13 mouse cellular contexts compared by ENCODE assay signal in genomic region chr6:147161818-147162584, GRCm38 (mm10).
DNase-seq lines count a peak whose midpoint lies in the region; ATAC-seq and TF ChIP-seq lines count a peak whose summit lies in the region.
"Had no signal": no experiment of that assay in that cellular context is flagged by ENCODE, and none has a peak within 500 bp of the region (broad histone marks: within the 10 kb centered on the region; RNA-seq: fewer than 3 reads in every experiment).

No protein-coding gene starts in this region.

- no peak overlapping the region for H3K9ac ChIP-seq in heart, adult 2 months (ENCODE audit: low read depth, low read length)
- H3K9ac ChIP-seq in neural tube, embryonic 11.5 days (ENCODE audit: low read length), result no peak overlapping the region
- no peak overlapping the region for H3K9ac ChIP-seq in limb, embryonic 14.5 days (ENCODE audit: low read depth, low read length, severe bottlenecking)
- H3K9ac ChIP-seq: hindbrain, embryonic 13.5 days; limb, embryonic 12.5 days had no signal

- no peaks in the 10 kb centered on the region for H3K9me3 ChIP-seq in neural tube, embryonic 11.5 days (ENCODE audit: control insufficient read depth, low read length)
- H3K9me3 ChIP-seq in limb, embryonic 14.5 days (ENCODE audit: control insufficient read depth, low read length), result no peaks in the 10 kb centered on the region
- H3K9me3 ChIP-seq: hindbrain, embryonic 13.5 days; limb, embryonic 12.5 days had no signal

- H3K4me3 ChIP-seq in heart, adult 2 months, result no peak overlapping the region
- no peak overlapping the region for H3K4me3 ChIP-seq in neural tube, embryonic 11.5 days (ENCODE audit: low read depth, low read length)
- no peak overlapping the region for H3K4me3 ChIP-seq in limb, embryonic 14.5 days (replicated peaks; ENCODE audit: low read length)
- H3K4me3 ChIP-seq: erythroblast, embryonic 14.5 days; hindbrain, embryonic 13.5 days; limb, embryonic 12.5 days; myocyte had no signal

- no peak for TF ChIP-seq CTCF in heart, adult 2 months (IDR thresholded peaks at IDR 0.05)

- intact Hi-C loops in heart, adult 2 months (cut with DNase I), result no loop called here

- 27% methylated on average over 5 of the region's 5 CpGs for WGBS in heart, adult 2 months
- WGBS in neural tube, embryonic 11.5 days, result 64% methylated on average over 5 of the region's 5 CpGs
- WGBS in limb, embryonic 14.5 days, result 51% methylated on average over 5 of the region's 5 CpGs

- no peak for TF ChIP-seq POLR2A in heart, adult 2 months (IDR thresholded peaks at IDR 0.05; ENCODE audit: insufficient read depth, low read depth, low read length)
- no peak for TF ChIP-seq POLR2A in limb, embryonic 14.5 days (IDR thresholded peaks at IDR 0.05; ENCODE audit: borderline replicate concordance, extremely low read depth, insufficient read depth, insufficient read length)

- no peak for TF ChIP-seq EP300 in heart, adult 2 months (IDR thresholded peaks at IDR 0.05; ENCODE audit: insufficient read depth, low read depth, low read length)

- no peaks in the 10 kb centered on the region for H3K4me1 ChIP-seq in heart, adult 2 months (ENCODE audit: control insufficient read depth, insufficient read depth, low read length)
- H3K4me1 ChIP-seq in neural tube, embryonic 11.5 days (ENCODE audit: control insufficient read depth, insufficient read depth, low read length), result no peaks in the 10 kb centered on the region
- H3K4me1 ChIP-seq in limb, embryonic 14.5 days (ENCODE audit: control insufficient read depth, insufficient read depth, low read length), result no peaks in the 10 kb centered on the region
- H3K4me1 ChIP-seq: hindbrain, embryonic 13.5 days had no signal

- no peak for ATAC-seq in neural tube, embryonic 11.5 days (ENCODE audit: insufficient read depth, low FRiP score, low TSS enrichment)
- peak; percentile 37; the same call in 1 of the 2 replicates for ATAC-seq in limb, embryonic 14.5 days (ENCODE audit: low FRiP score, low read depth)

- H3K79me2 ChIP-seq in heart, adult 2 months (replicated peaks; ENCODE audit: control insufficient read depth, insufficient read depth, low read length), result no peaks in the 10 kb centered on the region

- DNase-seq in heart, adult 11 months, result peak; percentile 88
- no peak for DNase-seq in heart, adult 2 months
- DNase-seq in kidney, postnatal 10 days, result peak; percentile 50
- DNase-seq in kidney, adult 11 months, result no peak
- DNase-seq in neural tube, embryonic 11.5 days (ENCODE audit: low spot score), result peak; percentile 24
- DNase-seq in neural tube, embryonic 10.5 days (ENCODE audit: extremely low spot score, low spot score), result no peak
- DNase-seq in limb, embryonic 14.5 days (ENCODE audit: low spot score), result peak; percentile 51
- DNase-seq in right cerebral cortex, postnatal 36 days (ENCODE audit: low spot score in 2 of 2), result no peak
- DNase-seq: cerebellum, adult 8-10 months had no signal

- H3K27me3 ChIP-seq in heart, adult 2 months (ENCODE audit: control insufficient read depth, insufficient read depth, low read length), result no peaks in the 10 kb centered on the region
- H3K27me3 ChIP-seq in neural tube, embryonic 11.5 days (ENCODE audit: control insufficient read depth, insufficient read depth, low read length), result no peaks in the 10 kb centered on the region
- H3K27me3 ChIP-seq in limb, embryonic 14.5 days (ENCODE audit: control insufficient read depth, insufficient read depth, low read length), result no peaks in the 10 kb centered on the region
- H3K27me3 ChIP-seq: hindbrain, embryonic 13.5 days; limb, embryonic 12.5 days had no signal

- no peaks in the 10 kb centered on the region for H3K36me3 ChIP-seq in heart, adult 2 months (ENCODE audit: control insufficient read depth, insufficient read depth, low read length)
- no peaks in the 10 kb centered on the region for H3K36me3 ChIP-seq in neural tube, embryonic 11.5 days (ENCODE audit: control insufficient read depth, insufficient read depth, low read length)
- no peaks in the 10 kb centered on the region for H3K36me3 ChIP-seq in limb, embryonic 14.5 days (ENCODE audit: control insufficient read depth, insufficient read depth, low read length)
- H3K36me3 ChIP-seq: hindbrain, embryonic 13.5 days; limb, embryonic 12.5 days had no signal

- no peak overlapping the region for H3K27ac ChIP-seq in heart, adult 2 months
- H3K27ac ChIP-seq in neural tube, embryonic 11.5 days (ENCODE audit: low read depth, low read length), result no peak overlapping the region
- no peak overlapping the region for H3K27ac ChIP-seq in limb, embryonic 14.5 days (replicated peaks; ENCODE audit: low read depth, low read length)
- H3K27ac ChIP-seq: hindbrain, embryonic 13.5 days; limb, embryonic 12.5 days had no signal

- H3K4me2 ChIP-seq in neural tube, embryonic 11.5 days (ENCODE audit: low read depth), result no peak overlapping the region
- no peak overlapping the region for H3K4me2 ChIP-seq in limb, embryonic 14.5 days (replicated peaks; ENCODE audit: low read depth, low read length, severe bottlenecking)
- H3K4me2 ChIP-seq: hindbrain, embryonic 13.5 days; limb, embryonic 12.5 days had no signal

Comparison
In these comparisons a context has a peak if more than half of its experiments do, and no peak if none do; other contexts are left out.
1. DNase-seq: peak in heart, adult 11 months (single experiment), kidney, postnatal 10 days (single experiment), neural tube, embryonic 11.5 days (single experiment) and limb, embryonic 14.5 days (single experiment); none in heart, adult 2 months (0 of 2), kidney, adult 11 months (single experiment), neural tube, embryonic 10.5 days (single experiment) and right cerebral cortex, postnatal 36 days (0 of 2).